Mouse (Mus musculus) erythroblast, embryonic 14.5 days (primary cell): ENCODE results near the gene Brca1.

Experiments
- GATA1 ChIP-seq: IDR thresholded peaks from 2 replicates; pipeline ENCODE4 v1.6.1; 2012; ENCODE audit warnings: low read length, inconsistent platforms, mixed read lengths
- TAL1 ChIP-seq: IDR thresholded peaks from 3 replicates; pipeline ENCODE4 v1.6.1; 2012; ENCODE audit warnings: low read length, inconsistent platforms, mixed read lengths

- no peak for TF ChIP-seq GATA1
- TF ChIP-seq TAL1 = no peak
These were observed 86.5 kb downstream of the Brca1 start for GRCm38 (mm10) chr11:101465101-101465868.
